Mouse (Mus musculus): ENCODE measurements around the gene Dct. TPM values are rescaled to one million over a fixed set of nuclear protein-coding genes. Genes with fewer than 3 reads are reported as not detected.

The Dct gene
- polyA plus RNA-seq, 1 experiment: 0.64 TPM

- H3K27ac ChIP-seq (ENCODE audit: insufficient read depth, low read length): no peak overlapping the region
- no peak overlapping the region for H3K4me3 ChIP-seq (replicated peaks; ENCODE audit: insufficient read depth, low read depth, low read length)
- TF ChIP-seq POLR2A (IDR thresholded peaks at IDR 0.05; ENCODE audit: borderline replicate concordance, insufficient read depth, low read length) (no peak), CTCF (IDR thresholded peaks at IDR 0.05; ENCODE audit: borderline replicate concordance, insufficient read depth, low read depth, low read length) (no peak)
- WGBS: 72% methylated on average over 5 of the region's 5 CpGs
- no peaks in the 10 kb centered on the region for H3K4me1 ChIP-seq (ENCODE audit: control insufficient read depth, insufficient read depth, low read length)
- H3K27me3 ChIP-seq (ENCODE audit: control insufficient read depth, insufficient read depth, low read length): no peaks in the 10 kb centered on the region
- no peak for DNase-seq
Measured at GRCm38 (mm10) chr14:117972576-117972975, 79.5 kb downstream of the Dct start.

Other genes starting within 250 kb of the Dct start
- gene Tgds, start 80.5 kb upstream of the Dct start, polyA plus RNA-seq (2012; rRNA removed): 9.0 and 10.2 TPM in 2 replicates
- 37.6 and 38.7 TPM in 2 replicates for gene Gpr180, start 84.9 kb upstream of the Dct start, polyA plus RNA-seq (2012; rRNA removed)
- 4.9 and 5.6 TPM in 2 replicates for gene Sox21, start 184.8 kb upstream of the Dct start, polyA plus RNA-seq (2012; rRNA removed)
- gene Gm9376, start 214.7 kb upstream of the Dct start, polyA plus RNA-seq (2012; rRNA removed): not detected in 2 replicates